Mouse (Mus musculus): ENCODE results near the gene Macrod1. TPM values are rescaled to one million over a fixed set of nuclear protein-coding genes. Genes with fewer than 3 reads are reported as not detected.

Gene Macrod1
- total RNA-seq, 1 experiment from 2014 or later, result 3.7 TPM

GRCm38 (mm10) chr19:7177804-7178511 lies 121.3 kb downstream of the Macrod1 start:
- no peak for ATAC-seq (ENCODE audit: extremely low read depth, insufficient number of reproducible peaks, low FRiP score, poor library complexity, severe bottlenecking)

- ATAC-seq (ENCODE audit: extremely low read depth, insufficient number of reproducible peaks, low FRiP score, poor library complexity, severe bottlenecking), result no peak
These were observed 122.3 kb downstream of the Macrod1 start for GRCm38 (mm10) chr19:7178841-7179452.

- no peak for ATAC-seq (ENCODE audit: extremely low read depth, insufficient number of reproducible peaks, low FRiP score, poor library complexity, severe bottlenecking)
These were observed 124.3 kb downstream of the Macrod1 start for GRCm38 (mm10) chr19:7180756-7181405.

- no peak for ATAC-seq (ENCODE audit: extremely low read depth, insufficient number of reproducible peaks, low FRiP score, poor library complexity, severe bottlenecking)
These were observed 124.9 kb downstream of the Macrod1 start for GRCm38 (mm10) chr19:7181496-7181895.

DNA sequence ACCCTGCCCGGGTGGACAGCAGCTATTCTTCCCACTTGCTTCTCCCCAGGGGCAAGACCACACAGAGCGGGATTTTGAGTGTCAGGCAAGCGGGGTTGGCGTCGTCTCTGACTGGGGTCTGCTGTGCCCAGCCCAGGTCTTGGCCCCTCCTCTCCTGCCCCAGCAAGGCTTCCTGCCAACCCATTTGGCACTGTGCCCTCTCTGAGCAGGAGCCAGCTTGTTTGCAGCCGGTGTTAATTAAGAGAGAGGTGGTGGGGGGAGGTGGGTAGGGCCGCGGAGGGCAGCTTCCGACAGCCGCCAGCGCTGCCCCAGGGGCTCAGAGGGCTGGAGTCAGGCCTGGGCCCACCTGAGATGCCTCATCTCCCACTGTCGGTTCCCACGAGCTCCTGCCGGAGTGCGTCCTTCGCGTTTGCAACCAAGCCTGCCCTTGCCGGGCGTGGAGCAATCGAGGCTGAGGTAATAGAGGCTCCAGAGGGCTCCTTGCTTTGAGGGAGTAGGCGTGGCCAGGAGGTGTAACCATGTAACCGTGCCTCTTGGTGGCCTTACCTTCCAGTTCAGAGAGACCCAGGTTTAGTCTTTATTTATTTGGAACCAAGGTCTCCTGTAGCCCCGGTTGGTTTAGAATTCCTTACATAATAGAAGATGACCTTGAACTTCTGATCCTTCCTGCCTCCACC lies 125.8 kb downstream of the Macrod1 start:
- no peak for ATAC-seq (ENCODE audit: extremely low read depth, insufficient number of reproducible peaks, low FRiP score, poor library complexity, severe bottlenecking)

GRCm38 (mm10) chr19:7183419-7183818 lies 126.8 kb downstream of the Macrod1 start:
- no peak for ATAC-seq (ENCODE audit: extremely low read depth, insufficient number of reproducible peaks, low FRiP score, poor library complexity, severe bottlenecking)

GRCm38 (mm10) chr19:7185059-7185458 lies 128.4 kb downstream of the Macrod1 start:
- ATAC-seq (ENCODE audit: extremely low read depth, insufficient number of reproducible peaks, low FRiP score, poor library complexity, severe bottlenecking), result no peak

- ATAC-seq (ENCODE audit: extremely low read depth, insufficient number of reproducible peaks, low FRiP score, poor library complexity, severe bottlenecking), result no peak
These were observed 129.2 kb downstream of the Macrod1 start for GRCm38 (mm10) chr19:7185715-7186291.

- no peak for ATAC-seq (ENCODE audit: extremely low read depth, insufficient number of reproducible peaks, low FRiP score, poor library complexity, severe bottlenecking)
These were observed 130.5 kb downstream of the Macrod1 start for GRCm38 (mm10) chr19:7187157-7187556.

- ATAC-seq (ENCODE audit: extremely low read depth, insufficient number of reproducible peaks, low FRiP score, poor library complexity, severe bottlenecking), result no peak
These were observed 132.4 kb downstream of the Macrod1 start for GRCm38 (mm10) chr19:7189026-7189425.

- no peak for ATAC-seq (ENCODE audit: extremely low read depth, insufficient number of reproducible peaks, low FRiP score, poor library complexity, severe bottlenecking)
These were observed 134.4 kb downstream of the Macrod1 start for GRCm38 (mm10) chr19:7190986-7191385.

GRCm38 (mm10) chr19:7191639-7192038 lies 135.0 kb downstream of the Macrod1 start:
- ATAC-seq (ENCODE audit: extremely low read depth, insufficient number of reproducible peaks, low FRiP score, poor library complexity, severe bottlenecking), result no peak

- no peak for ATAC-seq (ENCODE audit: extremely low read depth, insufficient number of reproducible peaks, low FRiP score, poor library complexity, severe bottlenecking)
These were observed 136.0 kb downstream of the Macrod1 start for GRCm38 (mm10) chr19:7192561-7192967.

DNA sequence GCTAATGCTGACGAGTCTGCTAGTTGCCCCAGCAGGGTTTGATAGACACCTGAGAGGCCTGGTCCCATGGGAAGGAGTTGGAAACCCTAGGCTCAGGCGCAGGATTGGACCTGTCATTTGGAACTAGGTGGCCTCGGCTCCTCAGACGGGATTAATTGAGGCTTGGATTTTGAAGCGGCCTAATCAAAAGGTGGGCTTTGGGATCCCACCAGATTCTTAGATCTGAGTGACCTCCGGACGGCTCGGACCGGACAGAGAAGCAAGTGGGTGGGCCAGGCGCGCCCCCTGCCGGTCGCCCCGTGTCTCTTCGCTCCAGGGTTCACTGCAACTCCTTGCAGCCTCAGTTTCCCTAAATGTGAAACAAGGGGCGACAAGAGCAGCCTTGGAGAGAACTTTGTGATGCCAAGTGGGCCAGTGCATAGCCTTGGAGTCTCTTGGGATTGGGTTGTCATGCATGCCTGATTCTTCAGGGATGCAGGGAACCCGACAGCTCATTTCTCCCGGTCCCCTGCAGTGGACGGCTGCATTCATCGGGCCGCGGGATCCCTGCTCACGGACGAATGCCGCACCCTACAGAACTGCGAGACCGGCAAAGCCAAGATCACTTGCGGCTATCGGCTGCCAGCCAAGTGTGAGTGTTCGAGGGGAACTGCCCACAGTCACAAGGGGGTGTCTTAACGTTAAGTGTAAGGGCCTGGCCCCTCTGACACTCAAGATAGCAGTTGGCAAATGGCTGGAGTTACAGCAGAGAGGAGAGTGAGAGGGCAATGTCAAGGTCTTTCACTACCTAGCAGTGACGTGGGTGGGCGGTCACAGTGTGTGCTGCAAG lies 139.5 kb downstream of the Macrod1 start:
- ATAC-seq (ENCODE audit: extremely low read depth, insufficient number of reproducible peaks, low FRiP score, poor library complexity, severe bottlenecking), result no peak

GRCm38 (mm10) chr19:7196741-7197270 lies 140.2 kb downstream of the Macrod1 start:
- no peak for ATAC-seq (ENCODE audit: extremely low read depth, insufficient number of reproducible peaks, low FRiP score, poor library complexity, severe bottlenecking)

GRCm38 (mm10) chr19:7197445-7197844 lies 140.8 kb downstream of the Macrod1 start:
- ATAC-seq (ENCODE audit: extremely low read depth, insufficient number of reproducible peaks, low FRiP score, poor library complexity, severe bottlenecking), result no peak

DNA sequence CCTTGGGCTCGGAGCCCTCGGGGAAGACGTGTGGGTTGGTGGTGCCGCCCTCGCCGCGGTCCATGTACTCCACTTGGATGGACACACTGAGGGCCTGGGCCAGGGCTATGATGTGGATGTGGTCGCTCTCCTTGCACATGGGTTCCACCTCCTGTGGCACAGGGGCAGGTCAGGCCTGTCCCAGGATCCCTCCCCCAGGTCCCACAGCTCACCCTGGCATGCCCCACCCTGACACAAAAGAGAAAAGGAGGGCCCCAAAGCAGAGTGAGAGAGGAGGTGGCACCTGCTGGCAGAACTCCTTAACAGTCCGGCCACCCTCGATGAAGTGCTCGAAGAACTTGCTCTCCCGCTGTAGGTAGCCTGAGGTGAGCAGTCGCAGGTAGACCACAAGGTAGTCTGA lies 142.5 kb downstream of the Macrod1 start:
- ATAC-seq (ENCODE audit: extremely low read depth, insufficient number of reproducible peaks, low FRiP score, poor library complexity, severe bottlenecking), result no peak

GRCm38 (mm10) chr19:7200427-7200826 lies 143.8 kb downstream of the Macrod1 start:
- ATAC-seq (ENCODE audit: extremely low read depth, insufficient number of reproducible peaks, low FRiP score, poor library complexity, severe bottlenecking), result no peak

All from neutrophil, adult 5-6 weeks (primary cell).